ENCODE assay signal across 14 mouse cellular contexts in the genomic region with DNA sequence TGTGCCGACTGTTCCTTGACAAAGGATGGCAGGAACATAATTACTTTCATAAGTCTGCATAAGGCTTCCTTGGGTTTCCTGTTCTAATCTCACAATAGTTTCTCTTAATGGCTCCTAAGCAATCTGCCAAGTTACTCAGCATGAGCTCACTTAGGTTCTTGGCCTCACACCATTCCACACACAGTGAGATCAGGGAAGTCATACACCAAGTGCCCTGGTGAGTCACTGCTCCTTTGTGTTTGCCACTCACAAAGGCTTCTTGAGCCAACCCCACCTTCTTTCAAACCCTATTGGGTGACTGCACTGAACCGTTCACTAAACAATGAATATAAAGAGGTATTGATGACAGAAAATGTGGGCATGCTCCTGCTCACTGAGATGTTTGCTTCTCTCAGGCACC.
DNase-seq lines count a peak whose midpoint lies in the region; ATAC-seq and TF ChIP-seq lines count a peak whose summit lies in the region.
"Had no signal": no experiment of that assay in that cellular context is flagged by ENCODE, and none has a peak within 500 bp of the region (broad histone marks: within the 10 kb centered on the region; RNA-seq: fewer than 3 reads in every experiment).

No protein-coding gene starts in this region.

- no peak overlapping the region for H3K4me2 ChIP-seq in hindbrain, embryonic 16.5 days (ENCODE audit: low read length)
- no peak overlapping the region for H3K4me2 ChIP-seq in hindbrain, embryonic 13.5 days
- no peak overlapping the region for H3K4me2 ChIP-seq in stomach, embryonic 14.5 days (replicated peaks; ENCODE audit: low read depth, low read length)

- H3K9me3 ChIP-seq in hindbrain, embryonic 16.5 days (ENCODE audit: control insufficient read depth, low read length): no peaks in the 10 kb centered on the region
- H3K9me3 ChIP-seq in hindbrain, embryonic 13.5 days: no peaks in the 10 kb centered on the region
- no peaks in the 10 kb centered on the region for H3K9me3 ChIP-seq in stomach, embryonic 14.5 days (ENCODE audit: control insufficient read depth, low read depth, low read length)

- TF ChIP-seq CTCF in embryonic fibroblast, embryonic 13.5 days (IDR thresholded peaks at IDR 0.05; ENCODE audit: borderline replicate concordance, insufficient read depth, low read length): no peak

- no peak overlapping the region; the same call in 1 of the 2 replicates for H3K27ac ChIP-seq in hindbrain, embryonic 16.5 days (ENCODE audit: low read depth, low read length)
- H3K27ac ChIP-seq in hindbrain, embryonic 13.5 days: no peak overlapping the region
- H3K27ac ChIP-seq in embryonic fibroblast, embryonic 13.5 days (ENCODE audit: insufficient read depth, low read length): peak overlapping the region; percentile 54; the same call in 1 of the 2 replicates
- H3K27ac ChIP-seq in stomach, embryonic 14.5 days (ENCODE audit: low read length): no peak overlapping the region
- H3K27ac ChIP-seq: liver, embryonic 14.5 days had no signal

- H3K4me3 ChIP-seq in hindbrain, embryonic 16.5 days (ENCODE audit: low read length): no peak overlapping the region
- no peak overlapping the region for H3K4me3 ChIP-seq in hindbrain, embryonic 13.5 days
- H3K4me3 ChIP-seq in embryonic fibroblast, embryonic 13.5 days (ENCODE audit: insufficient read depth, low read length): no peak overlapping the region
- no peak overlapping the region for H3K4me3 ChIP-seq in stomach, embryonic 14.5 days (ENCODE audit: low read depth, low read length)

- 0 out of 2 replicates have a peak, but pooled peaks have one; percentile 35 for ATAC-seq in hindbrain, embryonic 16.5 days
- no peak for ATAC-seq in hindbrain, embryonic 13.5 days (ENCODE audit: low FRiP score)
- peak; percentile 82; the same call in 1 of the 2 replicates for ATAC-seq in stomach, embryonic 14.5 days (ENCODE audit: insufficient number of reproducible peaks, insufficient read depth, low FRiP score, low read depth)
- ATAC-seq: Patski had no signal

- H3K4me1 ChIP-seq in hindbrain, embryonic 16.5 days (ENCODE audit: control insufficient read depth, insufficient read depth, low read depth, low read length): peaks cover 7% of the 10 kb centered on the region
- peaks cover 16% of the 10 kb centered on the region for H3K4me1 ChIP-seq in hindbrain, embryonic 13.5 days (replicated peaks)
- H3K4me1 ChIP-seq in embryonic fibroblast, embryonic 13.5 days (ENCODE audit: control insufficient read depth, insufficient read depth, low read length): peaks cover 9% of the 10 kb centered on the region
- peaks cover 8% of the 10 kb centered on the region; the same call in 1 of the 2 replicates for H3K4me1 ChIP-seq in stomach, embryonic 14.5 days (ENCODE audit: control insufficient read depth, insufficient read depth, low read length)

- no peaks in the 10 kb centered on the region for H3K27me3 ChIP-seq in hindbrain, embryonic 16.5 days (replicated peaks; ENCODE audit: control insufficient read depth, insufficient read depth, low read length)
- no peaks in the 10 kb centered on the region for H3K27me3 ChIP-seq in hindbrain, embryonic 13.5 days
- H3K27me3 ChIP-seq in stomach, embryonic 14.5 days (ENCODE audit: control insufficient read depth, insufficient read depth, low read length): no peaks in the 10 kb centered on the region
- H3K27me3 ChIP-seq: Patski had no signal

- no peak for TF ChIP-seq POLR2A in embryonic fibroblast, embryonic 13.5 days (IDR thresholded peaks at IDR 0.05; ENCODE audit: low read depth, low read length)

- peak; percentile 3 for DNase-seq in embryo, embryonic 10.5 days (ENCODE audit: low spot score)
- no peak for DNase-seq in embryo, embryonic 11 days
- DNase-seq in spleen, adult 12 weeks (ENCODE audit: low spot score): no peak
- no peak for DNase-seq in thymus, postnatal 36 days
- DNase-seq: adrenal gland, postnatal 25 days; cerebellum, adult 18-20 months; layer of hippocampus, adult 9-11 months; left cerebral cortex, postnatal 4 days had no signal

- H3K9ac ChIP-seq in hindbrain, embryonic 16.5 days (ENCODE audit: low read depth, low read length): no peak overlapping the region
- no peak overlapping the region for H3K9ac ChIP-seq in hindbrain, embryonic 13.5 days
- no peak overlapping the region for H3K9ac ChIP-seq in stomach, embryonic 14.5 days (replicated peaks; ENCODE audit: low read depth, low read length)
- H3K9ac ChIP-seq: liver, embryonic 14.5 days had no signal

- no peaks in the 10 kb centered on the region for H3K36me3 ChIP-seq in hindbrain, embryonic 16.5 days (ENCODE audit: control insufficient read depth, insufficient read depth, low read length)
- no peaks in the 10 kb centered on the region for H3K36me3 ChIP-seq in hindbrain, embryonic 13.5 days
- H3K36me3 ChIP-seq in stomach, embryonic 14.5 days (ENCODE audit: control insufficient read depth, insufficient read depth, low read length): no peaks in the 10 kb centered on the region

- 24% methylated on average over 2 of the region's 2 CpGs for WGBS in hindbrain, embryonic 16.5 days
- 14% methylated on average over 2 of the region's 2 CpGs for WGBS in hindbrain, embryonic 13.5 days
- WGBS in stomach, embryonic 14.5 days: 64% methylated on average over 2 of the region's 2 CpGs
